Mouse (Mus musculus) liver, embryonic 18 days (tissue): ENCODE data around the gene Rint1. TPM values are rescaled to one million over a fixed set of nuclear protein-coding genes. Genes with fewer than 3 reads are reported as not detected.

ENCODE experiments used
- polyA plus RNA-seq: library from polyadenylated mRNA; depleted of rRNA; stranded (reverse); fragments of >200 nt; gene quantifications from 2 replicates; pipeline ENCODE4 v1.2.3, GENCODE M21; 2012; rRNA removed

Gene Rint1
- 11.2 and 12.7 TPM in 2 replicates for polyA plus RNA-seq

DNA sequence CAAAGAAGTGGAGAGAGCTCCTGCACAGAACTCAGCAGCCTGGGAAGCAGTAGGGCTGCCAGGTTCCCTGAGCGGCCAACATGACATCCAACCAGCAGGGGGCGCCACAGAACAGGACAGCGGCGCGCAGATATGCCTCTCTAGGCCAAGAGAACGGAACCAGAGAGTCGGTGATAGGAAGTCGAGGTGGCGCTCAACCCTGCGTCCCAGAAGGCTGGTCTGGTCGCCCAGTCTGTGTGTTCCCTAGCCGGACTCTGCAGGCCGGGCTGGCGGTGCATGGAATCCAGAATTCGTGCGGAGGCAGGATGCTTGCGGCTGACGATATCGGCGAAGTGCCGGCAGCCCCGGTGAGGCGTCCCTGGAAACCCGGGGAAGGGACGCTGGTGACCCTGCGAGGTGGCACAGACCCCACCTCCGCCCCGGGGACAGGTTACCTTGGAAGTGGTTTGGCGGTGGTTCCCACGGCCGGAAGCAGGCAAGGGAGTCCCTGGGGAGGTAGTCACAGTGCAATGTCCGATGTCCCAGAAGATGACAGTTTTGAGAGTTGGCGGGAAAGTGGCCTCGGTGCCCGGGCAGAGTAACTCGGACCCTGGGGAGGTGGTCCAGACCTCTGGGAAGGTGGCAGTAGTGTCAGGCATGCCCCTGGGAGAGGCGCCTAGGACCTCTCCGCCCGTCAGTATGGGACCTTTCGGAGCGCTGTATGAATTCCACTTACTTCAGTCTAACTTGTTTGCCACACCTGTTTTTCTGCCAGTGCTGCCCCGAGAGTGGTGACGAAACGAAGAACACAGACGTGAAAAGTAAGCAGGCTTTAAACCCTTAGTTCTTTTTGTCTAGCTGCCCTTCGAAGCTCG is at the start of gene Rint1:
TSS of gene Rint1 (plus strand) at position 176 of the 854 bp plus-strand sequence.

DNA sequence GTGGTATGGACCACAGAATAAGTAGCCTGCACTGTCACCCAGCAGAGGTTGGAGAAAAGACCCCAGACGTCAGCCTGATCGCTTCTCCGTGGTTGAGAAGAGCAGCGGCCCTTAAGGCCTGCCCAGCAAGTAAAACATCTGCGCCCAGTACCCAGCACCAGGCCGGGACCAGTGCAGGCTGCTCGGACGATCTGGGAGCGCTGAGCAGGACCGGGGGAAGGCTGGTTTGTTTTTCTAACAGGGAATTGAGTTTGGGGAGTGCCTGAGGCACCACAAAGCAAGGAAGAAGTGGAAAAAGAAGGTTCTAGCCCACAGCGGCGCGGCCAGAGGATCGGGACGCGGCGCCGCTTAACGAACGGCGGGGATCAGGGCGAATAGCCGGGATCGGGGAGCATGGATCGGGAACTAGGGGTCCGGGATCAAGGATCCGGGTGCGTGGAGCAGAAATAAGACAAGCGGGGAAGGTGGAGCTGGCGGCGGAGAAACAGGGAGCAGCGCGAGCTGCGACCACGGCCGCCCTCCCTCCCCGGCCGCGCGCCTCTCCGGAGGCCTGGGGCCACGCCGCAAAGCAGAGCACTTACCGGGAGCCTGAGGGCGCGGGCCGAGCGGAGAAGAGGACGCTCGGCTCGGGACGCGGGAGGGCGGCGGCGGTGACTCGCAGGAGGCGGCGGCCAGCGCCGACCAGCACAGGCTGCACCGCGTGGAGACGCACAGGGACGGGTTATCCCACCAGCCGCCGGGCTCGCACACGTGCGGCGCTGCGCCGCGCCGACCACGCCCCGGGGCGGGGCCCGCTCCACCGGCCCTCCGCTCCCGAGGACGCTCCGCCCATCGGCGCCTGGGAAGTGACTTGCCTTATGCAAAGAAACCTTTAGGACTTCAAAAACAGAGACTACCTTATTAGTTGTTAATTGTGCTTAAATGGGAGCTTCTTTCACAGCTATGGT is 4.3 kb upstream of the Rint1 start, which contains the start of gene Pus7:
TSS of gene Pus7 (minus strand) at position 781 of the 947 bp plus-strand sequence.

GRCm38 (mm10) chr5:23843674-23844530 is 56.4 kb downstream of the Rint1 start, which contains the start of gene Tomm7:
Gene Tomm7, minus strand, starts transcription at chr5:23844161.

Other genes with a start within 250 kb of the Rint1 start
- 6.1 and 6.8 TPM in 2 replicates for gene Srpk2, start 103.1 kb upstream of the Rint1 start, polyA plus RNA-seq
- gene Pus7, start 4.0 kb upstream of the Rint1 start, polyA plus RNA-seq, result 7.2 and 8.9 TPM in 2 replicates
- 50.0 and 51.4 TPM in 2 replicates for gene Tomm7, start 56.5 kb downstream of the Rint1 start, polyA plus RNA-seq
- 11.1 and 11.4 TPM in 2 replicates for gene Fam126a, start 243.0 kb downstream of the Rint1 start, polyA plus RNA-seq